Mouse (Mus musculus) kidney, adult 10 weeks (tissue): ENCODE measurements around the gene Olfr642. TPM values are rescaled to one million over a fixed set of nuclear protein-coding genes. Genes with fewer than 3 reads are reported as not detected.

ENCODE experiments used
- polyA plus RNA-seq: library from polyadenylated mRNA; stranded (reverse); fragments of 350-450 nt; fragmentation: Illumina TruSeq; extraction: RNeasy Lipid Tissue Mini Kit (QIAGEN cat#74804); gene quantifications from one replicate; pipeline ENCODE4 v1.2.3, GENCODE M21; 2014; ENCODE audit warnings: low read depth, low replicate concordance

Olfr642 gene
- polyA plus RNA-seq: not detected

DNA sequence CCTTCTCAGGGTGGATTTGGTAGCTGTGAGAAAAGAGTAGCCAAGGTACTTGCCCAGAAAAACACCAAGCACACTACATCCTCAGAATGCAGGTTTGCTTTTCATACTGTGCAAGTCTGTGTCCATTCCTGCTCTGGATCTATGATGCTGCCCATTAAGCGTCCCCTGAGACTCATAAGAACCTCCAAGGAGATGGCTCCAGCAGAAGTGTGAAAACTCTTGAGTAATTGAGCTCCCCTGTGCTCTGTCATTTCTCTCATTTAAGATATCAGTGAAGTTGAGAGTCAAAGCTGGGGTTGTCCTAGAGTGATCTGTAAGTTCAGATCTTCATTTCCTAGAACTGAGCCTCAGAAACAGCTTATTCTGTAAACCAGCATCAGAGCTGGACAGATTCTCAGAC, at the start of gene Olfr642:
TSS of gene Olfr642 (minus strand) at position 101 of the 400 bp plus-strand sequence.

DNA sequence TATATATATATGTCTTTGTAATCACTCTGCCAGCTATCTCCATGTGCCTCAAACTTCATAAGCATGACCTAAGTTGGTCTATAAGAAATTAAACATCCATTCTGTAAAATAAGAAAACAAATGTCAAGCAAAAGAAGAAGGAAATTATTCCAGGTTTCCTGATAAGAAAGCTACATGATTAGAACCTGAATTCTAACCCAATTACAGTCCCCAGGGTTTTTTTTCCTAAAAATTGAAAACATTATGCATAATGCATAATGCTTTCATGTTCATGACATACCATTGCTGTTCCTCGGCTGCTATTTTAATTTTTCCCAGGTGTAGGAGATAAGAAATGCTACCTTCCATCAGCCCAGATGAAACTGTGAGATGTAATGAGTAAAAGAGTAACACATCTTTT, 32.9 kb upstream of the Olfr642 start, which contains the start of gene Olfr645:
TSS of gene Olfr645 (minus strand) at position 101 of the 400 bp plus-strand sequence.

DNA sequence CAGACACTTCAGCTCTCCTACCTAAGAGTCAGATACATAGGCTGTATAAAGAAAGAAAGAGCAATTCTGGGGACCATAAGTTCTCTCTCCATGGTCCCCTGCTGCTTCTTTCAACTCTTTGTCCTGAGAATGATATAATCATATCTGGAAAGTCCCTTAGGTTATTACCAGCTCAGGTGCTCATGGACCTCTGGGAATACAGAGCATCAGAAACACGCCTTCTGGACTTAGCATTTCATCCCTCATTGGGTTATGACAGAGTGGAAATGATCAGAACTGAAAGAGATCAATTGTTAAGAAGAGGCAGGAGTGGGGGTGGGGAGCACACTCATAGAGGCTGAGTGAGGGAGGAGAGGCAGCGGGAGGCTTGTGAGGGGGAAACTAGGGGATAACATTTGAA, 19.3 kb upstream of the Olfr642 start, which contains the start of gene Olfr644:
TSS of gene Olfr644 (minus strand) at position 101 of the 400 bp plus-strand sequence.

DNA sequence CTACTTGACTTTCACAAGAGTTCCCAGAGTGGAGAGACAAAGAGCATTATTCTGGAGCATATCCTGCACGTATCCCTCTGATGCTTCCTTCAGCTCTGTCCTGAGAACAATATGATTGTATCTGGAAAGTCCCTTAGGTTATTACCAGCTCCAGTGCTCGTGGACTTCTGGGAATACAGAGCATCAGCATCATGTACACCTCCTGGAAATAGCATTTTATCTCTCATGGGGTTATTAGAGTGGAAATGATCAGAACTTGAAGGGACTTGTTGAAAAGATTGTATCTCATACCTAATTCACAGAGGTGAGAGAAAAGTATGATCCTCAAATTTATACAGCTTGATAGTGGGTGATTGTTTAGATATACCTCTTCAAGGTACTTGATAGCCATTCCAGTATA, 8.9 kb upstream of the Olfr642 start, which contains the start of gene 4930516K23Rik:
TSS of gene 4930516K23Rik (minus strand) at position 101 of the 400 bp plus-strand sequence.

DNA sequence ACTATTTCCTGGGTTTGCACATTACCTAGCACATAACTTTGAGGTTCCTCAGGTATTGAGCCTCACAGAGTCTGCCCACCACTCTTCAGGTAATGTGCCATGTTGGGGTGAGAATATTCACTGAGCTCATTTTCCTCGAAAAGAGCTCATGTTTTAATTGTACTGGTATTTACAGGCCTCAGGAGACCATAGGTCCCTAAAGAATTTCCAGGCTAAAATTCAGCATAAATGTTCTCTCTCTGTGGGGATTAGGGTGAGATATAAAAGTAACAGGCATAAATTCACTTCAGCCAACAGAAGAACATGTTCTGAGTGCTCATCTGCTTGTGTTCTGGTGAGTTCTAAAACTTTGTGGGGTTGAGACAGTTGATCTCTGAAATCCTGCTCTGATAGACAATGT, 17.3 kb downstream of the Olfr642 start, which contains the start of gene Olfr641:
TSS of gene Olfr641 (plus strand) at position 301 of the 400 bp plus-strand sequence.

DNA sequence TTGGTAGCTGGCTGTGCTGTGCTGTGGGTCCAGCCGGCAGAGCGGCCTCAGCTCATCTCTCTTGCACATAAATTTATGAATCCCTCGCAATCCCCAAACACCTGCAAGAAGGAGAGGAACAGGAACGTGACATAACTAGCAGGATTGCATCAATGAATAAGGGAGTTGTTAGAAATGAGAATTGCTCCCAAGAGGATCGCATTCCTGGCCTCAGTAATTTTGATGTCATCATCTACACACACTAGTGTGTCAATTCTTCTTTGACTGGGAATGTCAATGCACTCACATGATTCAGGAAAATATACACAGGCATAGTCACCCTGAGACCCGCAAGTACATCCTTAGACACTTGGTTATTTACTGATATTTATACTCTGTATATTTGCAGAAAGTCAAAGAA, 27.0 kb downstream of the Olfr642 start, which contains the start of gene Olfr640:
TSS of gene Olfr640 (minus strand) at position 101 of the 400 bp plus-strand sequence.

DNA sequence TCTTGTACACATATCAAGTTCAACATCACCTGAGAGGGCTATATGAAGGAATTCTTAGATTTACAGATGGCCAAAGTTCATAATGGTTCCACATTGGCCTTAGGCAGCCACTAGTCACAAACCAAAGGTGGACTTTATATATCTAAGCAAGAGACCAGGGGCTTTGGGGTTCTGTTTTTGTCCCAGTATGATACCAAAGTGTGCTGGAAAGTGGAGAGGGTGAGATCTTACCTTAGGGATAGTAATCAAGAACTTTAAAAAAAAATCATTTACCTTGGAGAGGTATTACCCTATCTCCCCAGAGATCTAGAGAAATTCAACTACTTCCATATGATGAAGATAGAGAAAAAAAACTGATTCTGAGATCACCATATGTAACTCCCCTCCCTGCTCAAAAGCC, 35.3 kb downstream of the Olfr642 start, which contains the start of gene Olfr639:
TSS of gene Olfr639 (minus strand) at position 101 of the 400 bp plus-strand sequence.

DNA sequence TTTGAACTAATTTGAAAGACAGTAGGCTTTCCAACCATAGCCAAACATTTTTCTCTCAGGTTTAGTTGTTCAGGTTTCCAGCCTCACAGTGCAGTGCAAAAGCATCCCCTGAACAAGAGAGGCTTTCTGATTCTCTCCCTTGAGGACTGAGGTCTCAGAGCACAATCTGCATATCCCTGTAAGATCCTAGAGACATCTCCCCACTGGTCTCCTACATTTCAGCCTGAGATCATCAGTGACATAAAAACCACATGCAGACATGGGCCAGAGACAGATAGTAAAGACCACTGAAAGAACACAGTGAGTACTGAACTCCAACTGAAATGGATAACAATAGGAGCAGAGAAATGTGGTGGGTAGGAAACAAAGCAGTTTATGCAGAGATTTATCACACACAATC, 54.0 kb downstream of the Olfr642 start, which contains the start of gene Olfr638:
TSS of gene Olfr638 (plus strand) at position 301 of the 400 bp plus-strand sequence.

Other genes with a start within 250 kb of the Olfr642 start
- gene Hbb-bt, start 238.7 kb downstream of the Olfr642 start, polyA plus RNA-seq: 7.4 TPM
- 99.3 TPM for gene Hbb-bs, start 224.6 kb downstream of the Olfr642 start, polyA plus RNA-seq
- gene Hbb-bh2, start 212.1 kb downstream of the Olfr642 start, polyA plus RNA-seq: not detected
- gene Hbb-bh1, start 209.5 kb downstream of the Olfr642 start, polyA plus RNA-seq: not detected
- not detected for gene Hbb-y, start 199.4 kb downstream of the Olfr642 start, polyA plus RNA-seq
- gene Olfr66, start 166.4 kb downstream of the Olfr642 start, polyA plus RNA-seq: not detected
- gene Olfr64, start 158.2 kb downstream of the Olfr642 start, polyA plus RNA-seq: not detected
- gene Olfr65, start 149.2 kb downstream of the Olfr642 start, polyA plus RNA-seq: not detected
- gene Olfr631, start 123.8 kb downstream of the Olfr642 start, polyA plus RNA-seq: not detected
- gene Olfr632, start 118.3 kb downstream of the Olfr642 start, polyA plus RNA-seq: not detected
- not detected for gene Olfr633, start 108.2 kb downstream of the Olfr642 start, polyA plus RNA-seq
- not detected for gene Olfr635, start 81.5 kb downstream of the Olfr642 start, polyA plus RNA-seq
- not detected for gene Olfr638, start 53.9 kb downstream of the Olfr642 start, polyA plus RNA-seq
- gene Olfr639, start 35.4 kb downstream of the Olfr642 start, polyA plus RNA-seq: not detected
- not detected for gene Olfr640, start 27.1 kb downstream of the Olfr642 start, polyA plus RNA-seq
- gene Olfr641, start 17.2 kb downstream of the Olfr642 start, polyA plus RNA-seq: not detected
- gene 4930516K23Rik, start 8.8 kb upstream of the Olfr642 start, polyA plus RNA-seq: not detected
- not detected for gene Olfr644, start 19.2 kb upstream of the Olfr642 start, polyA plus RNA-seq
- not detected for gene Olfr645, start 32.8 kb upstream of the Olfr642 start, polyA plus RNA-seq
- gene Olfr646, start 52.2 kb upstream of the Olfr642 start, polyA plus RNA-seq: not detected
- gene Ubqln5, start 77.2 kb upstream of the Olfr642 start, polyA plus RNA-seq: not detected
- not detected for gene Olfr643, start 84.7 kb upstream of the Olfr642 start, polyA plus RNA-seq
- gene Ubqln3, start 90.6 kb upstream of the Olfr642 start, polyA plus RNA-seq: not detected
- not detected for gene Ubqlnl, start 97.9 kb upstream of the Olfr642 start, polyA plus RNA-seq
- not detected for gene Olfm5, start 112.2 kb upstream of the Olfr642 start, polyA plus RNA-seq
- not detected for gene Olfr648, start 130.7 kb upstream of the Olfr642 start, polyA plus RNA-seq
- gene Olfr649, start 143.3 kb upstream of the Olfr642 start, polyA plus RNA-seq: not detected
- gene Trim6, start 166.1 kb upstream of the Olfr642 start, polyA plus RNA-seq: 0.77 TPM
- 14.5 TPM for gene Trim34a, start 191.8 kb upstream of the Olfr642 start, polyA plus RNA-seq
- 2.3 TPM for gene Trim5, start 235.4 kb upstream of the Olfr642 start, polyA plus RNA-seq